Mouse (Mus musculus) heart, postnatal 0 days (tissue): ENCODE results near the gene Ptger3.

Experiments used
- CTCF ChIP-seq: IDR thresholded peaks from 2 replicates; pipeline ENCODE4 v1.5.1; 2016; ENCODE audit warnings: antibody characterized with exemption, control low read depth, low read depth
- EP300 ChIP-seq: IDR thresholded peaks from 2 replicates; pipeline ENCODE4 v1.6.1; 2016; ENCODE audit warnings: antibody characterized with exemption, low read depth

DNA sequence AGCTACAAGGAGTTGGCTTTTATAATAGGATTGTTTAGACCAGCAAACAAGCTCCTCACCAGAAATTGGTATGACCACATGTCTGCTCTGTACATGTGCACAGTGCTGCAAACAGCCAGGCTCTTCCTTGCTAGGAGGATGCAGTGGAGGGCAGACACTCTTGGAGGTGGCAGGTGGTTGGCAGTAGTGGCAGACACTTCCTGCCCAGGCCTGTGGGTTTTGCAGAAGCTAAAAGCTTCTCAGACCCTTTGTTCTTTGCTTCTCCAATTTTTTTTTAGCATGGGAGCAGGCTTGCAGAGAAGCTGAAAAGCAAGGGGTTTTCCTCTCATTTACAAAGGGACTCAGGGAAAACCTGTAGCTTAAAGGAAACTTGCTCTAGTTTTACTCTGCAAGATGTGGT is 50.3 kb downstream of the Ptger3 start:
- no peak for TF ChIP-seq CTCF
- TF ChIP-seq EP300 = no peak
